Mouse (Mus musculus) cerebellum, adult 11 months (tissue): ENCODE measurements at regions not wholly inside any gene's neighbourhood (a gene's known extent, or its start where the extent isn't known, plus 50 kb on each side); places are given as distances from the start of the nearest gene placed in this dataset.

ENCODE experiments used
- DNase-seq: peaks from one replicate; pipeline ENCODE4 v3.0.0; 2022

GRCm38 (mm10) chr14:68783216-68783615 is 510.9 kb downstream of the Synb start:
- no peak for DNase-seq

GRCm38 (mm10) chr14:68770411-68770810 is 523.7 kb downstream of the Synb start:
- no peak for DNase-seq

GRCm38 (mm10) chr14:68762916-68763315 is 531.2 kb downstream of the Synb start:
- peak; percentile 71 for DNase-seq

- no peak for DNase-seq
Observed at GRCm38 (mm10) chr14:68744661-68745060, 549.4 kb downstream of the Synb start.

GRCm38 (mm10) chr14:68738474-68738873 is 555.6 kb downstream of the Synb start:
- DNase-seq, result no peak

- peak; percentile 66 for DNase-seq
Observed at GRCm38 (mm10) chr14:68735756-68736155, 558.3 kb downstream of the Synb start.

GRCm38 (mm10) chr14:68721156-68721555 is 572.9 kb downstream of the Synb start:
- DNase-seq, result no peak

- no peak for DNase-seq
Observed at GRCm38 (mm10) chr14:68719429-68720160, 574.5 kb downstream of the Synb start.

- no peak for DNase-seq
Observed at GRCm38 (mm10) chr14:68718846-68719245, 575.3 kb downstream of the Synb start.
